Mouse (Mus musculus) liver, adult 2 months (tissue): ENCODE data around the gene Slc13a5. TPM values are rescaled to one million over a fixed set of nuclear protein-coding genes. Genes with fewer than 3 reads are reported as not detected.
A peak's percentile ranks its signal among the peaks of the same experiment; 100 is the strongest.

Experiments used
- DNase-seq: peaks from one replicate; pipeline ENCODE4 v3.0.0-alpha.2; 2011; ENCODE audit warnings: low read depth, low spot score; ENCODE audit errors: extremely low read depth
- H3K27ac ChIP-seq: fragments of 200-500 bp; replicated peaks from 2 replicates; pipeline ENCODE4 v1.5.1; 2012; ENCODE audit warnings: low read depth, mild to moderate bottlenecking, control low read depth, inconsistent platforms, low read length; ENCODE audit not compliant: insufficient read depth
- H3K27me3 ChIP-seq: fragments of 200-500 bp; 2 replicates; pipeline ENCODE4 v1.6.1; 2012; ENCODE audit warnings: mild to moderate bottlenecking, moderate library complexity, low read length, inconsistent platforms; ENCODE audit not compliant: control insufficient read depth, insufficient read depth
- H3K36me3 ChIP-seq: fragments of 200-500 bp; 2 replicates; pipeline ENCODE4 v1.6.1; 2012; ENCODE audit warnings: low read length, inconsistent platforms; ENCODE audit not compliant: control insufficient read depth, insufficient read depth
- H3K4me1 ChIP-seq: fragments of 200-500 bp; 2 replicates; pipeline ENCODE4 v1.6.1; 2011; ENCODE audit warnings: low read length; ENCODE audit not compliant: control insufficient read depth, insufficient read depth
- H3K4me3 ChIP-seq: fragments of 200-500 bp; 2 replicates; pipeline ENCODE4 v1.5.1; 2011; ENCODE audit warnings: low read depth, mild to moderate bottlenecking, control low read depth, low read length, moderate library complexity; ENCODE audit not compliant: insufficient read depth
- H3K79me2 ChIP-seq: fragments of 200-500 bp; 2 replicates; pipeline ENCODE4 v1.6.1; 2012; ENCODE audit warnings: inconsistent platforms, mild to moderate bottlenecking, low read length, moderate library complexity; ENCODE audit not compliant: control insufficient read depth, insufficient read depth
- H3K9ac ChIP-seq: fragments of 200-500 bp; 2 replicates; pipeline ENCODE4 v1.6.1; 2012; ENCODE audit warnings: low read depth, mild to moderate bottlenecking, control low read depth, inconsistent platforms, low read length
- CTCF ChIP-seq: fragments of 200-500 bp; IDR thresholded peaks from 2 replicates; pipeline ENCODE4 v1.5.1; 2011; ENCODE audit warnings: low read depth, low read length, control low read depth
- POLR2A ChIP-seq: fragments of 200-500 bp; IDR thresholded peaks from 2 replicates; pipeline ENCODE4 v1.6.1; 2011; ENCODE audit warnings: low read length, control low read depth; ENCODE audit not compliant: insufficient read depth; ENCODE audit errors: extremely low read depth
- WGBS: fragments of 180-500 bp; shearing (Covaris S2); methylation state at CpG from one replicate; pipeline ENCODE4 v1.1.7; 2018; 5-methylcytosine and 5-hydroxymethylcytosine counted together
- polyA plus RNA-seq: library from polyadenylated mRNA; depleted of rRNA; stranded (reverse); fragments of >200 nt; gene quantifications from 2 replicates; pipeline ENCODE4 v1.2.3, GENCODE M21; 2012
- total RNA-seq: library from RNA; depleted of rRNA; stranded (reverse); fragments of >200 nt; gene quantifications from 2 replicates; pipeline ENCODE4 v1.2.3, GENCODE M21; 2014

Gene Slc13a5
- total and polyA plus RNA-seq, 2 experiments: 1.1 to 1.6 TPM

DNA sequence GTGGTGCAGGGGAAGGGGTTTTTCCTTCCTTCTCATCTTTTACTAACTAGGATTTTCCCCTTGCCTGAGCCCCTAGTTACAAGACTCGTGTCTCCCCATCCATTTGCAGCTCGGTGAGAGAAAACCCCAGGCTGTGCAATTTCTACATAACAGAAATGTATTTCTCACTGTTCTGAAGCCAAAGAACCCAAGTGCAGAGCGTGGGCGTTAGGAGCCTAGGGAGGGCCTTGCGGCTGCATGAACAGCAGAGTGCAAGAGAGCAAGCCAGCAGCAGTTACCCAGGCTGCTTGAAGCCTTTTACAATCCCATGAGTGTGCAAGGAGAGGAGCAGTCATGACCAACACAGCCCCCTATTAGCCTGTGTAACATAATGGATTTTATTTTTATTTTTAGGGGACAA lies 40.4 kb upstream of the Slc13a5 start:
- Histone ChIP-seq H3K9ac (no peak overlapping the region), H3K27ac (no peak overlapping the region), H3K79me2 (no peaks in the 10 kb centered on the region), H3K27me3 (no peaks in the 10 kb centered on the region), H3K4me3 (no peak overlapping the region), H3K36me3 (peaks cover 9% of the 10 kb centered on the region; the same call in 1 of the 2 replicates), H3K4me1 (peaks cover 7% of the 10 kb centered on the region)
- WGBS: 89% methylated on average over 5 of the region's 5 CpGs
- TF ChIP-seq CTCF (no peak), POLR2A (no peak)
- no peak for DNase-seq

DNA sequence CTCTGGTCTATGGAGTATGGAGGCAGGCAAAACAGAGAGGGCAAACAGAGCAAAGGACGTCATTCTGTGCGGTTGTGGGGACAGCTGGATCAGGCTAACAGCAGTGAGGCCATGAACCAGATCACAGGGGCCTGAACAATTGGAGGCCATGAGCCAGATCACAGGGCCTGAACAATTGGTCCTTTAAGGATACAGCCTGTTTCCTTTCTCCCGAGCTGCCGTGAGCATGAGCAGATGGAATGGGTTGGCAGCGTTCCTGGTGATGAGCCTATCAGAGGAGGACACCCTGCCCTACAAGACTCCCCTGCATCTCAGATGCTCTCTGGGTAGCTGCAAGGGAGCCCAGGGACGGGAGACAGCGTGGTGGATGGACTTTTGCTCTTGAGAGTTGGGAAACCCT lies 35.2 kb upstream of the Slc13a5 start:
- Histone ChIP-seq H3K79me2 (no peaks in the 10 kb centered on the region), H3K27me3 (no peaks in the 10 kb centered on the region), H3K9ac (peak overlapping the region; percentile 46), H3K4me3 (peak overlapping the region; percentile 19), H3K27ac (peak overlapping the region; percentile 20; the same call in 1 of the 2 replicates), H3K4me1 (peaks cover 2% of the 10 kb centered on the region; the same call in 1 of the 2 replicates), H3K36me3 (peaks cover 6% of the 10 kb centered on the region; the same call in 1 of the 2 replicates)
- no peak for TF ChIP-seq POLR2A
- TF ChIP-seq CTCF: no peak
- no peak for DNase-seq
- 56% methylated on average over 7 of the region's 7 CpGs for WGBS

DNA sequence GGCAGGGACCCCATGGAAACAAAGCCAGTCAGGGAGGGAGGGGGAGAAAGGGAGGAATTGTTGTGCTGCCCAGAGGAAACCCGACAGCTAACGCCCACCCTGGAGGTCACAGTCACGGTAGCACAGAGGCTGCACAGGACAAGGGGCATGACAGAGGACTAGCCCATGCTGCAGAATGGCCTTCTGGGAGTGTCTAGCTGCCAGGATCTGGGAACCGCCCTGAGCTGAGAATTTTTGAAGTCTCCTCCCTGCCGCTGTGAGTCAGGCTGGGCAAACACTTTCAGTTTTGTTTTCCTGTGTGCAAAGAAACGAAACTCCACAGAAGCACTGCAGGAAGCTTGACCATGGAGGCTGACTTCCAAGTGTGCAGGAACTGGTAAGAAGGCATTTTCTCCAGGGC lies 34.3 kb upstream of the Slc13a5 start, which contains the start of gene Xaf1:
TSS of gene Xaf1 (plus strand) at position 296 of the 400 bp plus-strand sequence.
- peak within 1 kb of the TSS; percentile 20 for H3K27ac ChIP-seq
- H3K27me3 ChIP-seq: no peaks in the 10 kb centered on the region
- no peaks in the 10 kb centered on the region for H3K79me2 ChIP-seq
- H3K4me3 ChIP-seq: peak within 1 kb of the TSS; percentile 19
- H3K4me1 ChIP-seq: peaks cover 2% of the 10 kb centered on the region; the same call in 1 of the 2 replicates
- DNase-seq: peak; percentile 67
- H3K9ac ChIP-seq: peak within 1 kb of the TSS; percentile 46
- WGBS: 2% methylated on average over 6 of the region's 6 CpGs
- TF ChIP-seq POLR2A (no peak), CTCF (no peak)
- peaks cover 6% of the 10 kb centered on the region; the same call in 1 of the 2 replicates for H3K36me3 ChIP-seq

DNA sequence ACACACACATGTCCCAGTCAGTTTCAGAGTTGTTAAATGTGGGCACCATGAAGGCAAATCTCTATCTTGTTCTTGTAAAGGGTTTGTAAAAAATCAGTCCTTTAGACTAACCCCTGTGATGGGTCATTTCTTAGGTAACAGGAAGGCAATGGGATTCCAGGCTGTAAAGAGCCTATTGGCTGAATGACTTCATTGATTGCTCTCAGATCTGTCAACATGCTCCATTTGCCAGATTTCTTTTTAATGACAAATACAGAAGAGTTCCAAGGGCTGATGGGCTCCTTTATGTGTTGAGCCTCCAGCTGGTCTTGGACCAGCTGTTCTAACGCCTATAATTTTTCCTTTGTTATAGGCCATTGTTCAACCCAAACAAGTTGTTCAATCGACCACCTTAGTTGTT lies 26.1 kb upstream of the Slc13a5 start:
- 60% methylated on average over 2 of the region's 2 CpGs for WGBS
- no peak for TF ChIP-seq POLR2A
- no peak for TF ChIP-seq CTCF
- H3K79me2 ChIP-seq: no peaks in the 10 kb centered on the region

DNA sequence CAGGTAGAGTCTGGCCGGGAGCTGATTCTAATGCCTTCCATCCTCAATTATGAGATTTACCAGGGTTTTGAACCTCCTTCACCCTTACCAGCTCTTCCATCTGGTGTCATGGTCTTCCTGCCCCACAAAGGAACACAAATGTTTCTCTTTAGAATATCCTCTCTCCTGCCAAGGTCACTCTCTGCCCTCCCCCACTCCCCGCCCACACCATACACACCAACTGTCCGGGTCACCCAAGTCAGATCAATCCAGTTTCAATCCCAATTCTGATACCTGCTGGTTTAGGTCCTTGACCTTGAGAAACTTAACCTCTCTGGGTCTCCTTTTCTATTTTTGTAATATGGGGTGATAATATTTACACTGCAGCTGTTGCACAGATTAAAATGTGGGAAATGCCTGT lies 20.5 kb upstream of the Slc13a5 start:
- Histone ChIP-seq H3K4me1 (no peaks in the 10 kb centered on the region), H3K4me3 (no peak overlapping the region), H3K9ac (no peak overlapping the region), H3K27me3 (no peaks in the 10 kb centered on the region), H3K27ac (no peak overlapping the region), H3K79me2 (no peaks in the 10 kb centered on the region), H3K36me3 (no peaks in the 10 kb centered on the region)
- TF ChIP-seq CTCF (no peak), POLR2A (no peak)
- no peak for DNase-seq
- 62% methylated on average over 3 of the region's 3 CpGs for WGBS

More for the DNA sequence above, 26.1 kb upstream of the Slc13a5 start:
- Histone ChIP-seq H3K27ac (no peak overlapping the region), H3K9ac (no peak overlapping the region), H3K27me3 (no peaks in the 10 kb centered on the region), H3K4me1 (no peaks in the 10 kb centered on the region), H3K4me3 (no peak overlapping the region), H3K36me3 (no peaks in the 10 kb centered on the region)
- DNase-seq: peak; percentile 53

DNA sequence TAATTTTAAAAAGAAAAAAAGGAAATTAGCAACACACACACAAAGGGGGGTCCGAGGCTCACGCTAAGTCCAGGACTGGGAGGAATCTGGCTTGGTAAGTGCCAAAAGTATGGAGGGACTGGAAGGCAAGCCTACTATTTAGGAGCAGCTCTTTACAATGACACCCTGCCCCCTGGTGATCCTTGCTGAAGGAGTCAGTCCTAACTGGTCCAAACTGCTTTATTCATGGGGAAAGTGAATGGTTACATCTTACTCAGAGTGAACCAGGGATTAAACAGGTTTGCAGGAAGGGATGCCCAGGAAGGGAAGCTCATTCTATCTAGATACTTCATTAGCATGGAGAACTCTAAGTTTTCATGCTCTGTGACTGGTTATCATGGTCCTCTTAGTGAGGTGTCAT lies 20.1 kb upstream of the Slc13a5 start:
- WGBS: 98% methylated on average over 2 of the region's 2 CpGs
- H3K36me3 ChIP-seq: no peaks in the 10 kb centered on the region
- no peak for DNase-seq
- H3K79me2 ChIP-seq: no peaks in the 10 kb centered on the region
- no peaks in the 10 kb centered on the region for H3K4me1 ChIP-seq
- H3K9ac ChIP-seq: no peak overlapping the region
- H3K4me3 ChIP-seq: no peak overlapping the region
- H3K27me3 ChIP-seq: no peaks in the 10 kb centered on the region
- no peak overlapping the region for H3K27ac ChIP-seq
- no peak for TF ChIP-seq POLR2A
- TF ChIP-seq CTCF: no peak
